In genomic region chr7:118739975-118740531, GRCm38 (mm10) we compare ENCODE assay signal across 8 mouse cellular contexts. TPM values are rescaled to one million over a fixed set of nuclear protein-coding genes. Genes with fewer than 3 reads are reported as not detected.
DNase-seq lines count a peak whose midpoint lies in the region; ATAC-seq and TF ChIP-seq lines count a peak whose summit lies in the region.

Gene Vps35l (plus strand): TSS chr7:118740226.

- TF ChIP-seq CTCF in bone marrow macrophage, adult 2 months (IDR thresholded peaks at IDR 0.05; ENCODE audit: low read depth, low read length): 0 out of 2 replicates have a peak, but pooled peaks have one; percentile 37
- TF ChIP-seq CTCF in spleen, adult 2 months (IDR thresholded peaks at IDR 0.05; ENCODE audit: extremely low read depth, insufficient read depth, insufficient read length, insufficient replicate concordance): peak; percentile 82; the same call in 1 of the 2 replicates

- peaks cover 14% of the 10 kb centered on the region for H3K4me1 ChIP-seq in bone marrow macrophage, adult 2 months (ENCODE audit: control insufficient read depth, insufficient read depth, low read length)
- H3K4me1 ChIP-seq in embryonic facial prominence, embryonic 15.5 days: peaks cover 10% of the 10 kb centered on the region
- H3K4me1 ChIP-seq in limb, embryonic 13.5 days: peaks cover 9% of the 10 kb centered on the region
- H3K4me1 ChIP-seq in midbrain, embryonic 15.5 days: peaks cover 19% of the 10 kb centered on the region
- H3K4me1 ChIP-seq in spleen, adult 2 months (ENCODE audit: control insufficient read depth, insufficient read depth, insufficient read length): peaks cover 5% of the 10 kb centered on the region; the same call in 1 of the 2 replicates

- no peaks in the 10 kb centered on the region for H3K9me3 ChIP-seq in embryonic facial prominence, embryonic 15.5 days (replicated peaks)
- H3K9me3 ChIP-seq in limb, embryonic 13.5 days: no peaks in the 10 kb centered on the region
- no peaks in the 10 kb centered on the region for H3K9me3 ChIP-seq in midbrain, embryonic 15.5 days

- peak within 1 kb of the TSS; percentile 89 for H3K4me3 ChIP-seq in bone marrow macrophage, adult 2 months (ENCODE audit: insufficient read depth, low read length)
- peak within 1 kb of the TSS; percentile 77 for H3K4me3 ChIP-seq in embryonic facial prominence, embryonic 15.5 days (replicated peaks)
- peak within 1 kb of the TSS; percentile 74 for H3K4me3 ChIP-seq in limb, embryonic 13.5 days
- peak within 1 kb of the TSS; percentile 87 for H3K4me3 ChIP-seq in midbrain, embryonic 15.5 days
- H3K4me3 ChIP-seq in spleen, adult 2 months (ENCODE audit: extremely low read depth, insufficient read depth, insufficient read length): peak within 1 kb of the TSS; percentile 79

- peaks cover 7% of the 10 kb centered on the region for H3K36me3 ChIP-seq in embryonic facial prominence, embryonic 15.5 days
- H3K36me3 ChIP-seq in limb, embryonic 13.5 days: peaks cover 20% of the 10 kb centered on the region
- H3K36me3 ChIP-seq in midbrain, embryonic 15.5 days (replicated peaks): peaks cover 18% of the 10 kb centered on the region
- H3K36me3 ChIP-seq in spleen, adult 2 months (ENCODE audit: control insufficient read depth, insufficient read depth, low read length): peaks cover 2% of the 10 kb centered on the region

- under 1% methylated on average over 16 of the region's 16 CpGs for WGBS in embryonic facial prominence, embryonic 15.5 days
- WGBS in limb, embryonic 13.5 days: 1% methylated on average over 15 of the region's 16 CpGs
- under 1% methylated on average over 16 of the region's 16 CpGs for whole genome bisulfite sequencing in midbrain, embryonic 15.5 days
- WGBS in spleen, adult 2 months: 3% methylated on average over 15 of the region's 16 CpGs

- peak; percentile 90 for ATAC-seq in embryonic facial prominence, embryonic 15.5 days (ENCODE audit: insufficient number of reproducible peaks, low FRiP score, low TSS enrichment, low read depth)
- ATAC-seq in limb, embryonic 13.5 days (ENCODE audit: low FRiP score, low read depth): peak; percentile 84
- peak; percentile 91 for ATAC-seq in midbrain, embryonic 15.5 days (replicated peaks)

- DNase-seq in B cell, adult 2 months: peak; percentile 87 to 90
- DNase-seq in heart, adult 9 months (ENCODE audit: low spot score in 2 of 2): peak; percentile 76 to 83
- peak; percentile 87 for DNase-seq in kidney, adult 9 months
- DNase-seq in spleen, adult 2 months (ENCODE audit: low read depth in 1 of 2, low spot score in 2 of 2): peak; percentile 76 to 79

- H3K27me3 ChIP-seq in embryonic facial prominence, embryonic 15.5 days: no peaks in the 10 kb centered on the region
- 0 out of 2 replicates have a peak, but pooled peaks cover 3% of the 10 kb centered on the region for H3K27me3 ChIP-seq in limb, embryonic 13.5 days
- H3K27me3 ChIP-seq in midbrain, embryonic 15.5 days (replicated peaks): no peaks in the 10 kb centered on the region
- H3K27me3 ChIP-seq in spleen, adult 2 months (ENCODE audit: control insufficient read depth, insufficient read depth, low read length): no peaks in the 10 kb centered on the region

- TF ChIP-seq POLR2A in bone marrow macrophage, adult 2 months (IDR thresholded peaks at IDR 0.05; ENCODE audit: borderline replicate concordance, low read depth, low read length): no peak
- TF ChIP-seq POLR2A in spleen, adult 2 months (IDR thresholded peaks at IDR 0.05; ENCODE audit: low read depth, low read length): no peak

- peak within 1 kb of the TSS; percentile 69 for H3K27ac ChIP-seq in bone marrow macrophage, adult 2 months (ENCODE audit: insufficient read depth, low read depth, low read length)
- H3K27ac ChIP-seq in embryonic facial prominence, embryonic 15.5 days (replicated peaks): peak within 1 kb of the TSS; percentile 69
- H3K27ac ChIP-seq in limb, embryonic 13.5 days: peak within 1 kb of the TSS; percentile 29; the same call in 1 of the 2 replicates
- H3K27ac ChIP-seq in midbrain, embryonic 15.5 days: peak within 1 kb of the TSS; percentile 91
- H3K27ac ChIP-seq in spleen, adult 2 months (ENCODE audit: insufficient read depth, low read length): peak within 1 kb of the TSS; percentile 31

- peak within 1 kb of the TSS; percentile 79 for H3K4me2 ChIP-seq in embryonic facial prominence, embryonic 15.5 days (replicated peaks)
- H3K4me2 ChIP-seq in limb, embryonic 13.5 days (replicated peaks): peak within 1 kb of the TSS; percentile 84
- H3K4me2 ChIP-seq in midbrain, embryonic 15.5 days: peak within 1 kb of the TSS; percentile 79

- H3K9ac ChIP-seq in embryonic facial prominence, embryonic 15.5 days: peak within 1 kb of the TSS; percentile 55
- H3K9ac ChIP-seq in limb, embryonic 13.5 days: peak within 1 kb of the TSS; percentile 71
- peak within 1 kb of the TSS; percentile 75 for H3K9ac ChIP-seq in midbrain, embryonic 15.5 days

RNA-seq across cellular contexts. Expression of gene Vps35l, which starts in this region (rescaled TPM):
- polyA plus RNA-seq in bone marrow macrophage, adult 2 months (2012; ENCODE audit: insufficient read depth, insufficient read length, missing spikeins): 93.5 and 120 TPM in 2 replicates
- polyA plus RNA-seq in embryonic facial prominence, embryonic 15.5 days (2015; fragmentation: Nextera tagmentation; extraction: Ambion mirVana): 63.0 and 67.6 TPM in 2 replicates
- 66.7 and 67.5 TPM in 2 replicates for polyA plus RNA-seq in limb, embryonic 13.5 days (2015; fragmentation: Nextera tagmentation; extraction: Ambion mirVana)
- 102 and 105 TPM in 2 replicates for polyA plus RNA-seq in midbrain, embryonic 15.5 days (2015; fragmentation: Nextera tagmentation; extraction: Ambion mirVana)
- 27.6 and 31.3 TPM in 2 replicates for polyA plus RNA-seq in spleen, adult 2 months (2012; rRNA removed)

Comparison
In these comparisons a context has a peak if more than half of its experiments do, and no peak if none do; other contexts are left out.
1. Peak in every context shown above with its lines: DNase-seq, ATAC-seq, H3K4me3 ChIP-seq and H3K27ac ChIP-seq.
2. H3K27ac ChIP-seq: peak in every context shown above with its lines; median percentile 91 in midbrain, embryonic 15.5 days; 69 in bone marrow macrophage, adult 2 months; 69 in embryonic facial prominence, embryonic 15.5 days; 31 in spleen, adult 2 months; 29 in limb, embryonic 13.5 days.